Mouse (Mus musculus) small intestine, adult 2 months (tissue): Measurements from ENCODE around the gene Gria1.

Experiments used
- CTCF ChIP-seq: fragments of 200-500 bp; IDR thresholded peaks from 2 replicates; pipeline ENCODE4 v1.5.1; 2012; ENCODE audit warnings: low read depth, mild to moderate bottlenecking, control low read depth, inconsistent platforms, low read length, moderate library complexity, mixed read lengths; ENCODE audit not compliant: insufficient replicate concordance, insufficient read length; ENCODE audit errors: extremely low read depth
- POLR2A ChIP-seq: fragments of 200-500 bp; IDR thresholded peaks from 2 replicates; pipeline ENCODE4 v1.6.1; 2012; ENCODE audit warnings: low read depth, mild to moderate bottlenecking, control low read depth, inconsistent platforms, low read length, moderate library complexity

- no peak for TF ChIP-seq CTCF
- no peak for TF ChIP-seq POLR2A
These were observed 38.4 kb upstream of the Gria1 start for GRCm38 (mm10) chr11:56972814-56973213.
